Mouse (Mus musculus) c-Kit-positive CD71-negative TER-119-negative erythroid progenitor cells, embryonic 14.5 days (primary cell): Measurements from ENCODE around the gene Slc24a5.
"Not testable (repeated sequence)": the region's sequence is repeated elsewhere in the genome, so short reads cannot be mapped to it uniquely, and the experiment has no call there.

Experiments used
- DNase-seq: peaks from one replicate; pipeline ENCODE4 v3.0.0-alpha.2; 2013; ENCODE audit warnings: low read depth

Slc24a5 gene

GRCm38 (mm10) chr2:125067894-125068293 is at the start of gene Slc24a5:
Gene Slc24a5 (plus strand): TSS chr2:125068124.
- DNase-seq = no peak

- no peak for DNase-seq
Measured at GRCm38 (mm10) chr2:125024386-125024785, 43.5 kb upstream of the Slc24a5 start.

- DNase-seq = no peak
Measured at GRCm38 (mm10) chr2:125026358-125027000, 41.4 kb upstream of the Slc24a5 start.

- no peak for DNase-seq
Measured at GRCm38 (mm10) chr2:125030591-125030990, 37.3 kb upstream of the Slc24a5 start.

DNA sequence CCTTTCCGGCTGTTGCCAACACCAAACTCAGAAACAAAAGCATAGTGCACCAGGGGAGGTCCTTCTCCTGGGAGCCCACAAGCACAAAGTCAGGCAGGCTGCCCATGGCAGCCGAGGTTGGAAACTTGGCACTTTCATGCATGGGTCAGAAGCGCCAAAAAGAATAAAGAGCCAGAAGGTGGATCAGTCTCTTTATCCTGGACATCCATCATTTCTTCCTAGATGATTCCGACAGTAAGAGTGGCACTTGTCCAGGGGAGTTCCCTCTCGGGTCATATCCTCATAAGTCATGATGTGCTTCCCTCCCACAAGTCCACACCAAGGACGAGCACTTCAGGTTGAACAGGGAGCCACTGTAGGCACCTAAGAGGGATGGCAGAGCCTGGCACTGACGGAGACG is 36.8 kb upstream of the Slc24a5 start:
- DNase-seq = no peak

GRCm38 (mm10) chr2:125031562-125032257 is 36.2 kb upstream of the Slc24a5 start:
- DNase-seq = no peak

- DNase-seq = no peak
Measured at GRCm38 (mm10) chr2:125032258-125032973, 35.5 kb upstream of the Slc24a5 start.

DNA sequence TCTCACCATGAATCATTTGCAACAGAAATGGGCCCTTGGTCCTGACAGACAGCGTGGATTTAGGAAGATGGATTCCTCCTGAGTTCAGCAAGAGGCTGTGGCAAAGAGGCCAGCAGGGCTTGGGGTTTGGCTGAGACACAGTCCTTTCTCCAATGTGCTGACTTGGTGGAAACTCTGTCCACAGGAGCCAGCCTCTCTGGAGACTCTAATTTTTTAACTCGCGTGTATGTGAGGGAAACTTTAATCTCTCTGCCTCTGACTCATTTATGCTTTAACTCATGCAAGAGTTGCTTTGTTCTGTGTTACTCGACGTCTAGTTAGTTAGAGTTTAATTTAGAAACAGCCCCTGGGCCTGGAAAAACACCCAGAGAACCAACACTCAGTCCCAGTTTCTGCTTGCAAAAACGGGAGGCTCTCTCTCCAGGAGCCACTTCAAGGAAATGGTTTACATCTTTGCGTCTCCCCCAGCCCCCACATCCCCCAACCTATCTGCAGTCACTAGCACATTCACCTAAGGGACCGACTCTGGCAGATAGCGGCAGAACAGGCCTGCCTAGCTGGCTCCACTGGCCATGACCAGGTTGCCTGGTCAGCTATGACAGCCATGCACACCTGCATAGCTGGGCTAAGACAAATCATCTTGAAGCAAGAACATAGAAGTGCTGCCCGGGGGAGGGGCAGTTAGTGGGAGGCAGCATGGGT is 34.7 kb upstream of the Slc24a5 start:
- no peak for DNase-seq

- DNase-seq = no peak
Measured at GRCm38 (mm10) chr2:125055316-125055903, 12.5 kb upstream of the Slc24a5 start.

DNA sequence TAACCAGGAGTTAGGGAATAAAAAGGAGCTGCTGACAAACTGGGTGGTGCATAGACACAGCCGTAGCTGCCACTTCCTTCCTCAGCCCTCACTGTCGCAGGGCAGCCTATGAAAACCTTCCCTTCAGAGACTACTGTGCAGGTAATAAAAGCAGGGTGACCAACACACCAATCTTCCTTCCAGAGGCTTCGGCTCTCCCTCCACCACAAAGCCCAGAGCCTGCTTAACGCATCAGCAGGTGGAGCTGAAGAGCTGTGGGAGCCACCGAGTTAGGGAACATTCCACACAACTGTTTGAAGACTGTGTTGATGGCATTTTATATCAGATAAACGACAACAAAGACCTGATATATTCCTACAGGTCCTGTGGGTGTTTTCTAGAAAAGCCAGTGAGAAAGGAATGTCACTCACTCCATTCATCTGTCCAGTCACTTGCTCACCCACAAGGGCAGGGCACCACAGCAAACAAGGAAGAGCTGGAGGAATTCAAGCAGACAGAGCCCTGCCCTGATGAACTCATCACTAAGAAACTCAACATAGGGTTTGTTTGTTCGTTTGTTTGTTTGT is 10.6 kb upstream of the Slc24a5 start:
- DNase-seq = no peak

- DNase-seq = no peak
Measured at GRCm38 (mm10) chr2:125061451-125061850, 6.5 kb upstream of the Slc24a5 start.

DNA sequence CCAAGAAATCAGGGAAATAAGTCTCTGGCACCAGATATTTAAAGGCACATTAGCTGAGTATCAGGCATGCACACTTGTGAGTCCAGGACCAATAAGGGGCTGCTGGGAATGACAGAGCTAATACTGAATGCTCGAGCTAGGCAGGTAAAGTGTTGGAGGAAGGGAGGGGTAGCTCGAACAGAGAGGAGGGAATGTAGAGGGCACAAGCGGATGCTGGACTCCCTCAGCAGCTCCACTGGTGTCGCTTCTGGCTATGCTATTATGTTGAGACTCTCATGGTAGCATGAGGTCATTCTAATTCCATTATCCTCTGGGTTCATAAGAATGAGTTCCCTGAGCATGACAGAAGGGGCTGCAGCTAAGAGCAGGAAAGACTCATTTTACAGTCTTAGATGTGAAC is 5.0 kb upstream of the Slc24a5 start:
- DNase-seq = no peak

GRCm38 (mm10) chr2:125067373-125067772 is 551 bp upstream of the Slc24a5 start:
- no peak for DNase-seq

DNA sequence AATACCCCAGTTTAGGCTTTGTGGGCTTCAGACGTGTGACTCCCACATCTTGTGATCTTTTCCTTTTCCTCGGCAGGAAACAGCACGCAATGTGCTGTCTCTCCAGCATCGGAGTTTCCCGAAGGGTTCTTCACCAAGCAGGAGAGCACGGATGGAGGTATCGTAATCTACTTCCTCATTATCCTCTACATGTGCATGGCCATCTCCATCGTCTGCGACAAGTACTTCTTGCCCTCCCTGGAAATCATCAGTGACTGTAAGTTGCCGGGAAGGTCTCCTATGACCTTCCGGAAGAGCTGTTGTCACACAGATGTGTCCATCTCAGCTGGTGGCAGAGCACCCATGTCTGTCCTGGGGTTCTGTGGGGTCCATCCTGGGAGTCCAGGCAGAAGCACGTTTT is 772 bp downstream of the Slc24a5 start:
- DNase-seq = no peak

DNA sequence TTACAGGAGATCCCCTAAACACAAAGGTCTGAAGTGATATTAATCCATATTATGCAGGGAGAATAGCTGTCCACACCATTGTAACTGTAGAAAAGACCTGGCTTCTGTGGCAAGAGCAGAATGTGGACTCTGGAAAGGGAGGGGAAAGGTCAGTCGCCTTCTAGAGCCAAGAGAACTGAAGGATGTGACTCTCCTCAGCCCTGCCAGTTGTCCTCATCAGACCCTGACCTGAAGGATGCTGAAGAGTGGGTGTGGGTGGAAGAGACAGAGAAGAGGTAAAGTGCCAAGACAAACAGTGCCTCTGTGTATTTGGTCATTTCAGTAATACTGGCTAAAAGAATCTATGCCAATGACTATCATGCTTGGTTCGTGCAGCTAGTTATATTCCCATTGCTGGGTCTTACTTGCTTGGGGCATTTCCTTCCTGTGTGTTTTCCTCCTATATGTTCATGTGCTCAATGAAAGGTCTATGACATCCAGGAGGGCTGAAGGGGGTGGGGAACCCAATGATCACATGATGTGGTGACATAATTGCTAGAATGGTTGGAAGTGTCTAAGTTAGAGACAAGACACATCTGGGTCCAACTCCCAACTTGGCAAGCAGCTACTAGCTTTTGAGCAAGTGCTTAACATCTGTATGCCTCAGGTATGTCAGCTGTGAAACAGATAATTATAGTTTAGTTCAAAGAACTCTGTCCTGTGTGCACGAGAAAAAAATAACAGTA is 5.3 kb downstream of the Slc24a5 start:
- no peak for DNase-seq

DNA sequence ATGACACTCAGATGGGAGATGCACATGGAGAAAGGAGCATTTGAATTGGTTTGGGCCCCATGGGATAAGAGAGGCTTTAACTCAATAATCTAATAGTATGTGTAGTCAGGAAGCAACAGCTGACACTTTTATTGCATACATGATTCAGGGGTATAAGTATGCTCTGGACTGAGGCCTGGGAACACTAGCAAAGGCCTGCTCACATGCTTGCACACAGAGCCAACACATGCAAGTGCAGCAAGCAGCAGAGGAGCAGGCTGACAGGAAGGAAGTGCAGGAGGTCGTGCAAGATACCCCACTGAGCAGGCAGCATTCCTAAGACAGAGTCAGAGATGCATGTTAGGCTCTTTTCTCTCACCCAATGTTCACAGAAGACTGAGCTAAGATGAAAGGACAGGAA is 16.0 kb downstream of the Slc24a5 start:
- no peak for DNase-seq

GRCm38 (mm10) chr2:125088757-125089156 is 20.8 kb downstream of the Slc24a5 start:
- DNase-seq = no peak

- not testable (repeated sequence) for DNase-seq
Measured at GRCm38 (mm10) chr2:125092123-125092522, 24.2 kb downstream of the Slc24a5 start.

DNA sequence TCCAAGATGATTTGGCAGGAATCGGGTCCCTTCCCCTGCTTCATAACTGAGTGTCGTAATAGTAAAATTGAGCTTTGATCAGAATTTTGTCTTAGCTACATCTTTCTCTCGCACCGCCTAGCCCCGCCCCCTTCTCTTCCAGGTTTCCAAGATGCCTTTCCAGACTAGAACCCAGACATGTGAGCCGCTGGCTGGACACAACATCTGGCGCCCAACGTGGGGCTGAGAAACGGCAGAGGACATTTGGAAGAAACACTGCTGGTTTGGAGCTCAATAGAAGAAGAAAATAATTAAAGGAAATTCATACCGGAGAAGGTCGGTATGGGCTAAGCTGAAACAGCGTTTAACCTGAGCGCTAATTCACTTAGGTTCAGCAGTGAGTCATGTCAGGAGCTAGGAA is 36.6 kb downstream of the Slc24a5 start:
- DNase-seq = not testable (repeated sequence)

DNA sequence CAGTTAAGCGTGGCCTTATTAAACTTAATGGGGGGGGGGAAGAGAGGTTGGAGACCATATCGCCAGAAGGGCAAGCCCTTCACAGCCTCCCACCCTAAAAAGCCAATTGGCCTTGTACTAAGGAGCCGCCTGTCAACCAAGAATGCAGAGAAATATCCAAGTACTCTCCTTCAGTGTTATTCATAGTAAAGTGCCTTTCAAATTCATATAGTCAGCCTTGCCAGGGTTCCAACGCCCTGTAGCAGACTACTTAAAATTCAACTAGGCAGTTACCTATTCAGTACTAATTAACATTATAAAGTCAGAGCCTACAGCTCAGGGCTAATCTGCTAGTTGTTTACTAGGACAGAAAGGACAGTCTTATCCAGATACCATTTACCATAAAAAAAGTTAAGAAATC is 38.6 kb downstream of the Slc24a5 start:
- not testable (repeated sequence) for DNase-seq
